Mouse (Mus musculus) lung, postnatal 0 days (tissue): Measurements from ENCODE around the gene Plekha1.

Experiments used
- CTCF ChIP-seq: IDR thresholded peaks from 2 replicates; pipeline ENCODE4 v1.5.1; 2016; ENCODE audit warnings: antibody characterized with exemption, mild to moderate bottlenecking
- EP300 ChIP-seq: IDR thresholded peaks from 2 replicates; pipeline ENCODE4 v1.6.1; 2016; ENCODE audit warnings: antibody characterized with exemption, mild to moderate bottlenecking, control low read depth

DNA sequence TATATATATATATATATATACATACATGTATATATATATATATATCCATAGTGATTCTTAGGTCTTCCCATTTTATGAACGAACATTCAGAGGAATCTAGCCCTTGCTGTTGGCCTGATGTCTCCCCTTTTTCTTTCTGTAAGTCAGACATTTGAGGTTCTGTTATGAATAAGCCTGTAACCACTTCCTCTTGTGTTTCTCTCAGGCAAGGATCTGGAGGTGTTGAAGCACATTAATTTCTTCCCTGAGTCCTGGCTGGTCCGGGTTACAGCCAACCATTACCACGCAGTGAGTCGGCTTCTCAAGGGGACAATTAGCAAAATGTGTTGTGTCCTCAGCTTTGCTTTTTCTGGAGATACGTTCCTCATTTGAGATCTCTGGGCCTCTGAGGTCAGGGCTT lies 46.7 kb upstream of the Plekha1 start:
- TF ChIP-seq CTCF (no peak), EP300 (no peak)
